Mouse (Mus musculus) midbrain, embryonic 12.5 days (tissue): ENCODE data around the gene Hyls1. TPM values are rescaled to one million over a fixed set of nuclear protein-coding genes. Genes with fewer than 3 reads are reported as not detected.

Experiments used
- ATAC-seq: fragments of 200-750 bp; cut with Nextera tagmentation; 2 replicates; pipeline ENCODE4 v1.8.0; 2017; ENCODE audit warnings: low read depth, moderate TSS enrichment, moderate library complexity; ENCODE audit not compliant: low FRiP score
- H3K27ac ChIP-seq: fragments of 300-500 bp; sonication (generic); replicated peaks from 2 replicates; pipeline ENCODE4 v1.5.1; 2016; ENCODE audit warnings: mild to moderate bottlenecking
- H3K27me3 ChIP-seq: fragments of 300-500 bp; sonication (generic); 2 replicates; pipeline ENCODE4 v1.6.1; 2016; ENCODE audit warnings: mild to moderate bottlenecking
- H3K36me3 ChIP-seq: fragments of 300-500 bp; sonication (generic); 2 replicates; pipeline ENCODE4 v1.6.1; 2016
- H3K4me1 ChIP-seq: fragments of 300-500 bp; sonication (generic); 2 replicates; pipeline ENCODE4 v1.6.1; 2016
- H3K4me2 ChIP-seq: fragments of 300-500 bp; sonication (generic); replicated peaks from 2 replicates; pipeline ENCODE4 v1.6.1; 2016; ENCODE audit warnings: mild to moderate bottlenecking, moderate library complexity
- H3K4me3 ChIP-seq: fragments of 300-500 bp; sonication (generic); 2 replicates; pipeline ENCODE4 v1.5.1; 2016; ENCODE audit warnings: mild to moderate bottlenecking
- H3K9ac ChIP-seq: fragments of 300-500 bp; sonication (generic); replicated peaks from 2 replicates; pipeline ENCODE4 v1.6.1; 2016; ENCODE audit warnings: mild to moderate bottlenecking, moderate library complexity
- H3K9me3 ChIP-seq: fragments of 300-500 bp; sonication (generic); 2 replicates; pipeline ENCODE4 v1.6.1; 2016; ENCODE audit warnings: mild to moderate bottlenecking
- WGBS: fragments of 180-500 bp; shearing (Covaris S2); methylation state at CpG from one replicate; pipeline ENCODE4 v1.1.7; 2016; 5-methylcytosine and 5-hydroxymethylcytosine counted together
- polyA plus RNA-seq: library from polyadenylated mRNA; unstranded; fragments of >200 nt; fragmentation: Nextera tagmentation; extraction: Ambion mirVana; gene quantifications from 2 replicates; pipeline ENCODE4 v1.2.1, GENCODE M21; 2016

Hyls1 gene
- polyA plus RNA-seq, 1 experiment from 2014 or later, result 26.8 TPM

DNA sequence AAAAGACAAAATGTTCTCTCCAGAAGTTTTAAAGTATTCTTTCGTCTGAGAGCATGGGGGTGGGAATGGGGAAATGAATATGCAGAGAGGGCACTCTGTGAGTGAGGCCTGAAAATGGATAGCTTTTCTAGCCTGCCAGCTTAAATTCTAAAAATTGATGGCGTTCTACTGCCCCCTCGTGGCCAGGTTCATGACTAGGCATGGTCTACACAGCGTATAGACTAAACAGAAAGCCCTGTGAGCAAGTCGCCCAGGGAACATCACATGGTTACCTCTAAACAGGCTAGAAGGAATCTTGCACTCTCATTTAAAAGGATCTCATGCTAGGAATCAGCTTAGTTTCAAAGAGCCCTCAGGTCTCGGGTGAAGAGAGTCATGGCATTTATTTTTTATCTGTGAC is 28.7 kb downstream of the Hyls1 start:
- Histone ChIP-seq H3K4me3 (no peak overlapping the region), H3K27ac (no peak overlapping the region), H3K4me2 (no peak overlapping the region), H3K9ac (no peak overlapping the region), H3K27me3 (peaks cover 5% of the 10 kb centered on the region; the same call in 1 of the 2 replicates), H3K36me3 (peaks cover 4% of the 10 kb centered on the region; the same call in 1 of the 2 replicates), H3K9me3 (no peaks in the 10 kb centered on the region), H3K4me1 (0 out of 2 replicates have a peak, but pooled peaks cover 3% of the 10 kb centered on the region)
- ATAC-seq, result peak; percentile 81
- 7% methylated on average over 6 of the region's 6 CpGs for WGBS

DNA sequence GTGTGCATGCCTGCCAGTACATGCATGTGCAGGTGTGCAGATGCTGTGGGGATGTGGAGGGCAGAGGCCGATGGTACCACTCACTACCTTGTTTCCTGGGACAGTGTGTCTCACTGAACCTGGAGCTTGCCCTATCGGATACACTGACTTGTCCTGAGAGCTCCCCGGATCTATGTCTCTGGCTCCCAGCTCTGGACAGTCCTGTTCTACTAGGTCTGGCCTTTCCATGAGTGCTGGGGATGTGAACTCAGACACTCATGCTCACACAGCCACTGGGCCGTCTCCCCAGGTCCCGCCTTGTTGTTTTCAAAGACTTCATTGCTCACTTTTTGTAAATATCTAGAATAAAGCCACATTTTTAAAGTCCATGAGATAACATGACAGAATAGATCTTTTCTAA is 29.2 kb downstream of the Hyls1 start:
- WGBS, result 85% methylated on average over 5 of the region's 5 CpGs
- Histone ChIP-seq H3K36me3 (peaks cover 4% of the 10 kb centered on the region; the same call in 1 of the 2 replicates), H3K27ac (no peak overlapping the region), H3K9ac (no peak overlapping the region), H3K4me1 (0 out of 2 replicates have a peak, but pooled peaks cover 3% of the 10 kb centered on the region), H3K4me2 (no peak overlapping the region), H3K9me3 (no peaks in the 10 kb centered on the region), H3K4me3 (no peak overlapping the region), H3K27me3 (peaks cover 5% of the 10 kb centered on the region; the same call in 1 of the 2 replicates)
- no peak for ATAC-seq

DNA sequence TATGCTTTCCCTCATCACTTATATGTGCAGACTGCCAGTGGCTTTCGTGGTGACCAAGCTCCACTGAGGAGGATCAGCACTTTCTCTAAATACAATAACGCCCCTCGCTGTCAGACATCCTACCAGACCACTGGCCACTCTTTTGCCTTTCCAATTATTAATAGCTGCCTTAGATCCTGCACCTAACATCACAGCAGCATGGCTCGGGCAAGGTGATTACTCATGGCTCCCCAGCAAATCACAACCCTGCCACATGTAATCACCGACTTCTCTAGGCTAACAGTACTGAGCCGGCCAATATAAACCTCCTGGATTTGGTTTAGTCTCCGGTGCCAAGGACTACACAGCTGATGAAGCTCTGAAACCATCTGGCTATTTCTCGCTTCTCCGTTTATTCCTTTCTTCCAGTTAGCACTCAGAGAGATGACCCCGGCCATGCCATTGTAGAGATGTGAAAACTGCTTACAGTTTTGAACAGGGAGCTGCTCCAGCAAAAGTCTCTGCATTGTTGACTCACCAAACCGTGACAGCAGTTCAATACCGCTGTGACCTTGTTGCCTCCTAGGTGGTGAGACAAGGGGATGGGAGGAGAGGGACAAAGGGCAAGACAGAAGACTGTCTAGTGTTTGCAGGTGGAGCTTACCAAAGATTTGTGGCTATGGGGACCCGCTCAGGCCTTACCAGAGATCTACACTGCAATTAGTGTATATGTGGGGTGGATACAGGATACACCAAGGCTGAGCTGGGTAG is 31.0 kb downstream of the Hyls1 start:
- Histone ChIP-seq H3K36me3 (peaks cover 4% of the 10 kb centered on the region; the same call in 1 of the 2 replicates), H3K4me1 (0 out of 2 replicates have a peak, but pooled peaks cover 3% of the 10 kb centered on the region), H3K9me3 (no peaks in the 10 kb centered on the region), H3K4me2 (no peak overlapping the region), H3K27ac (no peak overlapping the region), H3K27me3 (peaks cover 5% of the 10 kb centered on the region; the same call in 1 of the 2 replicates), H3K4me3 (no peak overlapping the region), H3K9ac (no peak overlapping the region)
- ATAC-seq, result no peak
- WGBS, result 80% methylated on average over 13 of the region's 13 CpGs

DNA sequence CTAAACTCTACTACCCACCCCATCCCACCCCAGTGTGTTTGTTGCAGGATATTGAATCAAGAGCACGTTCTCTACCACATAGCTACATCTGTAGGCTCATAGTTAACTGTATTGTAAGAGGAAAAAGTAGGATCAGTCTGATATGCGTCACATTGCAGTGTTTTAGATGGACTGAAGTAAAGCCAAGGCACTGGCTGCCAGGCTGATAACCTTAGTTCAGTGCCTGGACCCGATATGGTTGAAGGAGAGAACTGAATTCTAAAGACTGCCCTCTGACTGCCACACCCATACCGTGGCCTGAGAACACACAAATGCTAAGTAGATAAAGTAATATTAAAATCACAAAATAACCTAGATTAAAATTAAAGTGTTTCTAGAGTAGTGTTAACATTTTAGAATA is 34.3 kb downstream of the Hyls1 start:
- Histone ChIP-seq H3K4me2 (no peak overlapping the region), H3K4me3 (no peak overlapping the region), H3K9me3 (no peaks in the 10 kb centered on the region), H3K4me1 (0 out of 2 replicates have a peak, but pooled peaks cover 3% of the 10 kb centered on the region), H3K27me3 (peaks cover 5% of the 10 kb centered on the region; the same call in 1 of the 2 replicates), H3K27ac (no peak overlapping the region), H3K9ac (no peak overlapping the region), H3K36me3 (no peaks in the 10 kb centered on the region)
- 77% methylated on average over 4 of the region's 4 CpGs for WGBS
- ATAC-seq, result no peak

DNA sequence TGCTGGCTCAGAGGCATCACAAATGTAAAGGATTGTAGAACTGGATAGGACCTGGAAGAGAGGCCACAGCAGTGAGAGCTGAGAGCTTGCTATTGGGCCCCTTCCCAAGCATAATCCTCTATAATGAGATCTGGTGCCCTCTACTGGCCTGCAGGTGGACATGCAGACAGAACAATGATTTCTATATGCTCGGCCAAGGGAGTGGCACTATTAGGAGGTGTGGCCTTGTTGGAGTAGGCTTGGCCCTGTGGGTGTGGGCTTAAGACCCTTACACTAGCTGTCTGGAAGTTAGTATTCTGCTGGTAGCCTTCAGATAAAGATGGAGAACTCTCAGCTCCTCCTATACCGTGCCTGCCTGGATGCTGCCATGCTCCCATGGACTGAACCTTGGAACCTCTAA is 35.1 kb downstream of the Hyls1 start:
- 0 out of 2 replicates have a peak, but pooled peaks cover 3% of the 10 kb centered on the region for H3K4me1 ChIP-seq
- peaks cover 4% of the 10 kb centered on the region; the same call in 1 of the 2 replicates for H3K27me3 ChIP-seq
- H3K4me2 ChIP-seq, result no peak overlapping the region
- 10% methylated on average over 2 of the region's 2 CpGs for WGBS
- H3K27ac ChIP-seq, result no peak overlapping the region
- no peak overlapping the region for H3K4me3 ChIP-seq
- ATAC-seq, result peak; percentile 92
- no peaks in the 10 kb centered on the region for H3K9me3 ChIP-seq
- no peaks in the 10 kb centered on the region for H3K36me3 ChIP-seq
- H3K9ac ChIP-seq, result no peak overlapping the region

DNA sequence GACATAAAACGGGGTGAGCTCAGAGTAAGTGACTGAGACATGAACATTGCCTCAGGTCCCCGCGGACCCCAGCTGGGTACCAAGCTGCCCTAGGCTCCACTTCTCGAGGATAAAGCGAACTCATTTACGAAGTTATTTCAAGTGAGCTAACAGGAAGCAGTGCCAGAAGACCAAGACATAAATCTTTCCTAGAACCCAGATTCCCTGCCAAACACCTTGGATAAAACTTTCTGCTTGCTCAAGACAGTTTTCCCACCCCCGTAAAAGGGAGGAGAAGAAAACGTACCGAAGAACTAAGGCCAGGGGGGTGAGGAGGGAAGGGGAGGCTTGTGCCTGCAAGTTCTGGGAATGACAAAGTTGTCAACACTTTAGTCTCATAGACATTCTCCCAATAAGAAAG is 36.9 kb downstream of the Hyls1 start:
- no peaks in the 10 kb centered on the region for H3K9me3 ChIP-seq
- H3K36me3 ChIP-seq, result no peaks in the 10 kb centered on the region
- H3K4me1 ChIP-seq, result no peaks in the 10 kb centered on the region
- no peak overlapping the region for H3K4me2 ChIP-seq
- no peak for ATAC-seq
- H3K27ac ChIP-seq, result no peak overlapping the region
- no peak overlapping the region for H3K4me3 ChIP-seq
- no peaks in the 10 kb centered on the region; the same call in 1 of the 2 replicates for H3K27me3 ChIP-seq
- 86% methylated on average over 9 of the region's 9 CpGs for WGBS
- no peak overlapping the region for H3K9ac ChIP-seq

DNA sequence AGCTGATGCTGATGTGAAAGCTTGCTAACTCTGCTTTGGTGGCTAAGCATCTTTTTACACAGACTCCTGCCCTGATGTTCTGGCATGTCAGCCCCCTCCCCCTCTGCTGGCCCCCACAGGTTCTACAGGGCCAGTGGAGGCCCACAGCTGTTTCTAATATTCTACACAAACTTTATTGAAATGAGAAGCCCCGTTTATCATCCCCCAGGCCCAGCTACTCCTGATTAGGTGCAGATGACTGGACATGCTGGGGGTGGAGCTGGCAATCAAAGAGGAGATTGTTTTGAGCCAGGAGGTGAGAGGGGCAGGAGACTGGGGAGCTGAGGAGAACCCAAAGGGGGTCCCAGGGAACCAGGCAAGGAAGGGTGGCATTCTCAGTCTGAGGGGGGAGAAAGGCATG is 40.4 kb downstream of the Hyls1 start:
- H3K27ac ChIP-seq, result no peak overlapping the region
- H3K36me3 ChIP-seq, result no peaks in the 10 kb centered on the region
- no peaks in the 10 kb centered on the region for H3K9me3 ChIP-seq
- H3K9ac ChIP-seq, result no peak overlapping the region
- no peak overlapping the region for H3K4me2 ChIP-seq
- 27% methylated on average over 1 of the region's 1 CpGs for whole genome bisulfite sequencing
- ATAC-seq, result no peak
- H3K4me1 ChIP-seq, result no peaks in the 10 kb centered on the region
- no peak overlapping the region for H3K4me3 ChIP-seq
- H3K27me3 ChIP-seq, result no peaks in the 10 kb centered on the region; the same call in 1 of the 2 replicates

DNA sequence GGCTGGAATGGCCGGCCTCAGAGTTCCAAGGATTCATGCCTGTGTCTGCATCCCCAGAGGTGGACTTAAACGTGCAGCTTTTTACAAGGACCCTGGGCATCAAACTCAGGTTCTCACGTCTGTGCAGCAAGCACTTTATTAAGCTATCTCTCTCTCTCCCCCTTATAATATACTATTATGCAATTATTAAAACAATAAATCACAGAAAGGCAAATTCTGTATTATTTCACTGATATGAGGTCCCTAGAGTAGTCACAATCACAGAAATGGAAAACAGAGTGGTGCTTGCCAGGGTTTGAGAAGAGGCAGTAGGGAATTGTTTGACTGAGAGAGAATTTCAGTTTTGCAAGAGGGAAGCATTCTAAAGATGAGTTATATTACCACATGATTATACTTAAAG is 41.1 kb downstream of the Hyls1 start:
- no peaks in the 10 kb centered on the region for H3K9me3 ChIP-seq
- no peak overlapping the region for H3K9ac ChIP-seq
- peaks cover under 1% of the 10 kb centered on the region; the same call in 1 of the 2 replicates for H3K4me1 ChIP-seq
- no peak overlapping the region for H3K4me2 ChIP-seq
- no peaks in the 10 kb centered on the region for H3K36me3 ChIP-seq
- H3K27ac ChIP-seq, result no peak overlapping the region
- no peaks in the 10 kb centered on the region; the same call in 1 of the 2 replicates for H3K27me3 ChIP-seq
- no peak overlapping the region for H3K4me3 ChIP-seq
- 71% methylated on average over 3 of the region's 3 CpGs for WGBS
- ATAC-seq, result no peak

DNA sequence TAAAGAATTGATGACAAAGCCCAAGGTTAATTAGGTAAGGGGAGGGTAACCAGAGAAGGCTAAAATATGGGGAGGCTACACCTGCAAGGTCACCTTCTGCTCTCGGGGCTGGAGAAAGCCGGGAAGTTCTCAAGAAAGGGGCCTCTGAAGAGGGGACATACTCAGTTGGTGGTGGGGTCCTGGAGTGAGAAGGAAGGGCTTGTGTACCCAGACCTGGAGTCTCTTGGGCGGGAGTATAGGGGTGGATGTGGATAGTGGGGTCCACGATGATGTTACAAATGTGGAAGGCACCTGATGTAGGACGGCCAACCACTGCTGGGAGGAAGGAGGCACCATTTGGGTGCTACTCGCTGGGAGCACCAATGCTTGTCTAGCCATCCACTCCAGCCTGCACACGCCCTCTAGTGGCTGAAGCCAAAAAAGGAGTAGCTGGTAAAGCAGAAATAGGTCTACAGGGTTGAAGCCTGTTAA is 46.2 kb downstream of the Hyls1 start:
- Histone ChIP-seq H3K4me3 (no peak overlapping the region), H3K4me1 (peaks cover 12% of the 10 kb centered on the region), H3K4me2 (peak overlapping the region; percentile 25; the same call in 1 of the 2 replicates), H3K9ac (no peak overlapping the region), H3K27ac (no peak overlapping the region), H3K27me3 (no peaks in the 10 kb centered on the region), H3K36me3 (no peaks in the 10 kb centered on the region), H3K9me3 (no peaks in the 10 kb centered on the region)
- 24% methylated on average over 7 of the region's 7 CpGs for WGBS
- ATAC-seq, result peak; percentile 78

DNA sequence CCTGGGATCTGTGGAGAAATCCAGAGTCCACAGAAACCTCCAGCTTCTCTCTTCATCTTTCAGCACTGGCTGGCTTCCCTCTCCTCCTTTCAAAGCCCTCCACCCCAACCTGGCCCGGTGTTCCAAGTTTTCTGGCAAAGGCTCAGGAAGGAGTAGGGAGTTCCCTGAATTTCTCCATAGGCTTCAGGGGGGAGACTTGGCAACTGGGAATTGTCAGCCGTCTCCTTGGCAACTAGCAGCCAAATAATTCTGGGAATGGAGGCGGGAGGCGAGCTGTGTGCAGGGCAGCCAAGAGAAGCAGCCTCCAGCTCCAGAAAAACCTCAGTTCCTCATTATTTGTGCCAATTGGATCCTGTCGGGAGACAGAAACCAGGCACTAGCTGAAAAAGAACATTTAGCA is 46.7 kb downstream of the Hyls1 start:
- peak overlapping the region; percentile 25; the same call in 1 of the 2 replicates for H3K4me2 ChIP-seq
- no peak overlapping the region for H3K9ac ChIP-seq
- peaks cover 12% of the 10 kb centered on the region for H3K4me1 ChIP-seq
- no peak overlapping the region for H3K4me3 ChIP-seq
- no peaks in the 10 kb centered on the region for H3K36me3 ChIP-seq
- H3K27me3 ChIP-seq, result no peaks in the 10 kb centered on the region
- H3K27ac ChIP-seq, result no peak overlapping the region
- H3K9me3 ChIP-seq, result no peaks in the 10 kb centered on the region
- WGBS, result 18% methylated on average over 5 of the region's 5 CpGs
- ATAC-seq, result peak; percentile 56; the same call in 1 of the 2 replicates

DNA sequence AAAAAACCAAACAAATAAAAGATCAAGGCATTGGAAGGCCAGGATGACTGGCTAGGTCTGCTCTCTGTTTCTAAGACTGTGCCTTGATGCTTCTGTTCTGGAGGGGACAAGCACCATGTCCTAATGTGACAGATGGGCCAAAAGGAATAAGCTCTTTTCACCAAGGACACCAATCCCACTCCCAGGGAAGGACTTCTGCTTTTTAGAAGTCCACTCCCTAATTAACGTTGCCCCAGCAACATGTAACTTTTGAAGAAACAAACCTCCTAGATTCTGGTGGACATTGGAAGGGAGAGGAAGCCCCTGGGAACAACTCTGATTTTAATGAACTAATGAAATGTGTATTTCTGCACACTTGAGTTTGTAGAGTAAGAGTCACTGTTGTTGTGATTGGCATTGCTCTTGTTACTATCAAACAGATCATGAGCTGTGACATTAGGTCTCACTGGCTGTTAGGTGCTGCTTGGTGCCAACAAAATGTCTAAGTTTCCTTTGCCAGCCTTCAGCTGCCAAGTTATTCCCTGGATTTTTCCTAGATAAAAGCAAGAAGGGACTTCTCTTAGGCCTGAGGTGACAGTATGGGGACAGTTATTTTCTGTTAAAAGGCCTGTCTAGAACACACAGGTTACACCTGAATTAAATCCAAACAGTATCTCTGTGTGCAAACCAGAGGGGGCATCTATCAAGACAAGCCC is 47.2 kb downstream of the Hyls1 start:
- Histone ChIP-seq H3K4me2 (no peak overlapping the region), H3K4me1 (peaks cover 12% of the 10 kb centered on the region), H3K36me3 (no peaks in the 10 kb centered on the region), H3K27me3 (no peaks in the 10 kb centered on the region), H3K27ac (no peak overlapping the region), H3K9ac (no peak overlapping the region), H3K4me3 (no peak overlapping the region), H3K9me3 (no peaks in the 10 kb centered on the region)
- no peak for ATAC-seq
- WGBS, result 54% methylated on average over 1 of the region's 1 CpGs

DNA sequence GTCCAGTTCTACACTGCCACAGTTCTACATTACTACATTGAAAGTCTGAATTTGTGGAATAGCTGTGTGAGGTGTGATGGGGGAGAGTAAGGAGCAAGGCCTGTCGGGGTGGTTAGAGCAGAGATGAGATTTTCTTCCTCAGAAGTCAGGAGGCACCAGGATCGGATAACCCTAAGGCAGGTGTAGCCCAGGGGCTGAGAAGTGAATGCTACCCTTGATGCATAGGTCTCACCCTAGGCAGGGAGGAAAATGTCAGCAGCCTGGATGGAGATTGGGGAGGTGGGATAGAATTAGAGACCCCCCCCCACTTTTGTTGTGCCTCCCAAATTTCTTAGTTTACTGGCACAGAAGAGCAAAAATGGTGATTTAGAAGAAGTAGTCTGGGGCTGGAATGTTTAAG is 48.0 kb downstream of the Hyls1 start:
- Histone ChIP-seq H3K9me3 (no peaks in the 10 kb centered on the region), H3K9ac (no peak overlapping the region), H3K27me3 (no peaks in the 10 kb centered on the region), H3K4me2 (no peak overlapping the region), H3K4me3 (no peak overlapping the region), H3K36me3 (no peaks in the 10 kb centered on the region), H3K4me1 (peaks cover 12% of the 10 kb centered on the region), H3K27ac (no peak overlapping the region)
- 83% methylated on average over 2 of the region's 2 CpGs for WGBS
- ATAC-seq, result no peak
